Mouse (Mus musculus): ENCODE measurements around the gene Plekhm1.

The Plekhm1 gene

DNA sequence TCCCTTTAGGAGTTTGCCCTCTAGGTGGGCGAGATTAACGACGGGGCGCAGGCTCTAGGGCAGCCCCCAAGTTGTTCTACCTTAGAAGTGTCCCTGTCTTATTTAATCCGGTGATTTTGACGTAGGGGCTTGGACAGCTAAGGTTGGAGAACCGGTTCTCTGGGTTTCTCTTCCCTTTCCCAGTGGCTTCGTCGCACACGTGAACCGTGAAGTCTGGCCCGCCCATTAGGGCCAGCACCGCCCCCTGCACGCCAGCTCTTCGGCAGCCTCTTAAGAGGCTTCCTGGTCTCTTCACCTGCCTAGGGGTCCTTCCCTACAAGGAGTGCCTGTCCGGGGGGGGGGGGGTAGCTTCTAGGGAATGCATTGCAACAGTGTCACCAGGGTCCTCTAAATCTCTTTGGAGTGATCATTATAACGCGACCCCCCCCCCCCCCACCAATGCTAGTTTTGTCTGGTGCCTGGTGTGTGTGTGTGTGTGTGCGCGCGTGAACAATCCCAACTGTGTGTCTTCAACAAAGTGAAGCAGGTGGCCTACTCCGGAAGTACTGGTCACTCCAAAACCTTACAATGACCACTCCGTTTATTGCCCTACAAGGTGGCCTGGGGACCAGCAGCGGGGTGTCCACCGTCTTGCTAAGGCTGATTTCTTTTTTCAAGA is 51.0 kb downstream of the Plekhm1 start:
- peak; percentile 54 for DNase-seq (ENCODE audit: low read depth, low spot score)

GRCm38 (mm10) chr11:103360661-103361081 is 51.8 kb downstream of the Plekhm1 start:
- no peak for DNase-seq (ENCODE audit: low read depth, low spot score)

GRCm38 (mm10) chr11:103359841-103360641 is 52.4 kb downstream of the Plekhm1 start:
- peak; percentile 76 for DNase-seq (ENCODE audit: low read depth, low spot score)

- DNase-seq (ENCODE audit: low read depth, low spot score) = peak; percentile 92
Observed at GRCm38 (mm10) chr11:103359122-103359521, 53.4 kb downstream of the Plekhm1 start.

GRCm38 (mm10) chr11:103358316-103358715 is 54.2 kb downstream of the Plekhm1 start:
- no peak for DNase-seq (ENCODE audit: low read depth, low spot score)

DNA sequence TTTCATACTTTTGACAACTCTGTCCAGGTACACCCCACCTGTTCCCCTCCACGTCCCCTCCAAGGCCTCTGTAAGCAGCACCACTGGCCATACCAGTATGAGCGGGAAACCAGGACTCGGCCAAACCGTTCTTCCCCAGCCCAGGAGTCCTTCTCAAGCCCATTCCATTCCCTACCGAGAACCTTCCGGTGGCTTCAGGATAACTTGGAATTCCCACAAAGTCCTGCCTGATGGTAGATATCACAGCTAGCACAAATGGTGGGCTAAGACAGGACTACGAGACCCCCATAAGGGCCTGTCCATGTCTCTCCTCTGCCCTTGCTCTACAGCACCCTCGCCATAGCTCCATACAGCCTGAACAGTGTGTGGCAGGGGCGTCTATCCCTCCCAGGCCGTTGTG is 54.8 kb downstream of the Plekhm1 start:
- no peak for DNase-seq (ENCODE audit: low read depth, low spot score)

- no peak for DNase-seq (ENCODE audit: low read depth, low spot score)
Observed at GRCm38 (mm10) chr11:103356938-103357670, 55.4 kb downstream of the Plekhm1 start.

DNA sequence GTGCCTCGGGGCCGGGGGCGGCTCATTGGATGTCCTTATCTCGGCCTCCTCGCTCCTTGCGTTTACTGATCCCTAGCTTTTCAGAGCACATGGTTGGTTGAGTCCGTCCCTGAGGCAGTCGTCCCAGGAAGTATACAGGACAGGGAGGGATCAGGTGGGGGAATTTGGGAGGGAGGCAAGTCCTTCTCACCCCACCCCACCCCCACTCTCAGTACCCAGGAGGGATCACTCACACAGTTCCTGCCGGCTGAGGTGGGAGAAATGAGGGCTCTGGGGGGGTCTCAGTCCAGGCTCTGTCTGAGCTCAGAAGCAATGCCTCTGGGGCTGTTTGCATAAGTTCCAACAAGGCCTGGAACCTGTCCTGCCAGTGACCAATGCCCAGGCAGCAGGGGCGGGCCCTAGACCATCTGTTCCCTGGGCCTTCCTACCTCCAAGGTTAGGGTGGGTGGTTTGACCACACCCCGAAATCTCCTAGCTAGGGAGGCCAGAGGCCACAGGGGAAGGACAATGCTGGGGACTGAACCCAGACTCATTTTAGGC is 56.4 kb downstream of the Plekhm1 start:
- DNase-seq (ENCODE audit: low read depth, low spot score) = no peak

DNA sequence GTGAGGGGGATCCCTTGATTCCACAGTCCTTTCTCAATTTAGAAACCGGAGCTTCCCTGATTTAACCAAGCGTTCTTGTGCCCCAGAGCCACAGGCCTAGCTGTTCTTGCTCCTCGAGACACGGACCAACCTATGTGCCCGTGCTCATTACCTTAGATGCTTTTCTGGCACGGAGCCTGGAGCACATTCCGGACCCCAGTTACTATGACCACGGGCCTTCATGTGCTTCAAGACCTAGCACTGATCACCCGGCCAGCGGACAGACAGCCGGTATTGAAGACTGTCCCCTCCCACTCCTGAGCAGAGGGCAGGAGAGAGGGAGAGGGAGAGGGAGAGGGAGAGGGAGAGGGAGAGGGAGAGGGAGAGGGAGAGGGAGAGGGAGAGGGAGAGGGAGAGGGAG is 57.2 kb downstream of the Plekhm1 start:
- DNase-seq (ENCODE audit: low read depth, low spot score) = no peak

DNA sequence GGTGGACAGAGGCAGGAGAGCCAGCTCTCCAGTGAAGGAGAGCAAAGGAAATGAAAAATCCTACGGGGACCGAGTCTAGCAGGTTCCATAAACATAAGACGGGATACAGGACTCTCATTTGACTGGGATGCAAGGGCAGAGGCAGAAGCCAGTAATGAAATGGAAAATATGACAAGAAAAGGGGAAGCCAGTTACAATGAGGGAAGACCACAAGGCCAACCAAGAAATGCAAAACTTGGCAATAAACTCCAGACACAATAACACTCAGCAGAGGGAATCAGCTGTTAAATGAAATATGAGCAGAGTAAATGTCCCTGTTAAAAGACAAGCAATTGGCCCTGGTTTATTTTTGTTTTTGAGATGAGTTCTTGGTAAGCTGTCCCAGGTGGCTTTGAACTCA is 58.5 kb downstream of the Plekhm1 start:
- DNase-seq (ENCODE audit: low read depth, low spot score) = no peak

DNA sequence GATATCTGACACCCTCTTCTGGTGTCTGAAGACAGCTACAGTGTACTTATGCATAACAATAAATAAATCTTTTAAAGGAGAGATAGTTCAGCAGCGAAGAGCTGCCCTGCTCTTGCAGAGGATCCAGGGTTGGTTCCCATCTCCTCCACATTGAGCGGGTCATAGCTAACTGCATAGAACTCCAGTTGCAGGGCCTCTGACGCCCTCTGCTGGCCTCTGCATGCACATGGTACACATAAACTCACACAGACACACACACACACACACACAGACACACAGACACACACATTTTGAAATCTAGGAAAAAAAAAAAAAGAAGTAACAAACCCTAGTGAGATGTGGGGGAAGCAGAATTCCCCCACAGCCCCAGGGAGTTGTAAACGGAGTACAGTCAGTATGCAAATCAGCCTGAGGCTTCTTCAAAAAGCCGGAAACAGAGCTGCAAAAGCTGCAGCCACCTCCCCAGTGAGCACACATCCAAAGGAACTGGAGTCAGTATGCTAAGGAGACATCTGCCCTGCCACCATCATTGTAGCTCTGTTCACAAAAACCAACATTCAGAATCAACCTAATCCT is 60.2 kb downstream of the Plekhm1 start:
- DNase-seq (ENCODE audit: low read depth, low spot score) = no peak

- no peak for DNase-seq (ENCODE audit: low read depth, low spot score)
Observed at GRCm38 (mm10) chr11:103350711-103351315, 61.7 kb downstream of the Plekhm1 start.

GRCm38 (mm10) chr11:103349699-103350098 is 62.8 kb downstream of the Plekhm1 start:
- DNase-seq (ENCODE audit: low read depth, low spot score) = peak; percentile 55

GRCm38 (mm10) chr11:103346657-103347056 is 65.8 kb downstream of the Plekhm1 start:
- DNase-seq (ENCODE audit: low read depth, low spot score) = no peak

DNA sequence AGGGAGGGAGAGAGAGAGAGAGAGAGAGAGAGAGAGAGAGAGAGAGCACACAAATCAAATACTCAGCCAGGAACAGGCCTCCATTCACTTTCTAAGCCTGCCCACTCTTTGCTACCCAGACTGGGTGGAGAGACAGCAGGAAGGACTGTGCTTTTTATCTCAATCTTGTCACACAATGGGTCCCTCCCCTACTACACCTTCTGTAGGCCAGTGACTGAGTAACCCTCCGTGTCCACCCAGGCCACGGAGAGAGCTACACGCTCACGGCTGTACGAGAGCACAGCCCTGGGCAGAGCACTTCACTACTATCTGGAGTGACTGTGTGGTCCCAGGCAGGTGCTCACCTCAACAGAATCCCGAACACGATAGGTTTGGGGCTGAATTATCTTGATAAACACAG is 66.3 kb downstream of the Plekhm1 start:
- DNase-seq (ENCODE audit: low read depth, low spot score) = no peak

GRCm38 (mm10) chr11:103345408-103346091 is 66.9 kb downstream of the Plekhm1 start:
- no peak for DNase-seq (ENCODE audit: low read depth, low spot score)

GRCm38 (mm10) chr11:103344494-103345332 is 67.8 kb downstream of the Plekhm1 start:
- no peak for DNase-seq (ENCODE audit: low read depth, low spot score)

- DNase-seq (ENCODE audit: low read depth, low spot score) = no peak
Observed at GRCm38 (mm10) chr11:103343881-103344280, 68.6 kb downstream of the Plekhm1 start.

- no peak for DNase-seq (ENCODE audit: low read depth, low spot score)
Observed at GRCm38 (mm10) chr11:103343063-103343462, 69.4 kb downstream of the Plekhm1 start.

GRCm38 (mm10) chr11:103340677-103341076 is 71.8 kb downstream of the Plekhm1 start:
- DNase-seq (ENCODE audit: low read depth, low spot score) = peak; percentile 84
